Mouse (Mus musculus) small intestine, adult 2 months (tissue): ENCODE data around the gene Olfr1340. TPM values are rescaled to one million over a fixed set of nuclear protein-coding genes. Genes with fewer than 3 reads are reported as not detected.

ENCODE experiments used
- H3K27ac ChIP-seq: fragments of 200-500 bp; 2 replicates; pipeline ENCODE4 v1.5.1; 2012; ENCODE audit warnings: low read depth, low read length, control low read depth, inconsistent platforms; ENCODE audit not compliant: insufficient read depth
- H3K27me3 ChIP-seq: fragments of 200-500 bp; 2 replicates; pipeline ENCODE4 v1.6.1; 2012; ENCODE audit warnings: mild to moderate bottlenecking, moderate library complexity, low read length, inconsistent platforms; ENCODE audit not compliant: control insufficient read depth, insufficient read depth
- H3K36me3 ChIP-seq: fragments of 200-500 bp; 2 replicates; pipeline ENCODE4 v1.6.1; 2012; ENCODE audit warnings: mild to moderate bottlenecking, low read length, control low read depth, inconsistent platforms; ENCODE audit not compliant: control insufficient read depth, insufficient read depth
- H3K4me1 ChIP-seq: fragments of 200-500 bp; 2 replicates; pipeline ENCODE4 v1.6.1; 2012; ENCODE audit warnings: low read length, inconsistent platforms, mixed read lengths; ENCODE audit not compliant: control insufficient read depth, insufficient read depth, insufficient read length
- H3K4me3 ChIP-seq: fragments of 200-500 bp; 2 replicates; pipeline ENCODE4 v1.5.1; 2012; ENCODE audit warnings: low read depth, mild to moderate bottlenecking, control low read depth, inconsistent platforms, low read length, moderate library complexity
- CTCF ChIP-seq: fragments of 200-500 bp; IDR thresholded peaks from 2 replicates; pipeline ENCODE4 v1.5.1; 2012; ENCODE audit warnings: low read depth, mild to moderate bottlenecking, control low read depth, inconsistent platforms, low read length, moderate library complexity, mixed read lengths; ENCODE audit not compliant: insufficient replicate concordance, insufficient read length; ENCODE audit errors: extremely low read depth
- POLR2A ChIP-seq: fragments of 200-500 bp; IDR thresholded peaks from 2 replicates; pipeline ENCODE4 v1.6.1; 2012; ENCODE audit warnings: low read depth, mild to moderate bottlenecking, control low read depth, inconsistent platforms, low read length, moderate library complexity
- WGBS: fragments of 180-500 bp; shearing (Covaris S2); methylation state at CpG from one replicate; pipeline ENCODE4 v1.1.7; 2018; 5-methylcytosine and 5-hydroxymethylcytosine counted together
- polyA plus RNA-seq: library from polyadenylated mRNA; depleted of rRNA; stranded (reverse); fragments of >200 nt; gene quantifications from 2 replicates; pipeline ENCODE4 v1.2.3, GENCODE M21; 2012; rRNA removed

The Olfr1340 gene
- polyA plus RNA-seq, 1 experiment = not detected

DNA sequence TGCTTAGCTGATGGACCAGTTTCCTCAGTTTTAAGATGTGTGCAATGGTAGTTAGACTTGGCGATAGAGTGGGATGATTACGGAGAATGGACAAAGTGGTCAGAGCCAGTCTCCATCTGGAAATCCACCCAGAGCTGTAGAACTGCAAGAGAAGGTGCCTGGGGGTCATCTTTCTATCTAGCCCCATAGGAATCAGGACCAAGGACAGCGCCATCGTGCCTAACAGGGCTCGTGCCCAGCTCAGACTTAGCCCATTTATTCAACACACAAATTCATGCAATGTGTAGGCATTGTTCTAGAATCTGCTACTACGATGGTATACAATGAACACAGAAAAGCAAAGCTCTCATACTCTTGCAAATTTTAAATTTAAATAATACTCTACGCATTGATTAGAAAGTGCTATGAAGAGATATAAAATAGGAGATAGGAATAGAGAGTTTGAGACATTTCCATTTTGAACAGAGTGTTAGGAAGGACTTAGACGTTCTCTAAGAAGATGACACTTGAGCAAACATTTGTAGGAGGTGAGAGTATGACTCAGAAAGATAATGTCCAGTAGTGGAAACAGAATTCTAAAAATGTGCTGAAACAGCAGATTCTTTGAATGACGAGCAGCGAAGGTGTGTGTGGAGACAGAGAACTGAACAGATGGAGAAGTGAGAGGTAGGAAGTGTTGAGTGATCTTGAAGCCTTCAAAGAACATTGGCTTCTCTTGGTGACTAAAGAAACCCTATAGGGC lies 2.0 kb downstream of the Olfr1340 start:
- H3K4me3 ChIP-seq = no peak overlapping the region
- H3K4me1 ChIP-seq = no peaks in the 10 kb centered on the region
- no peak overlapping the region for H3K27ac ChIP-seq
- TF ChIP-seq POLR2A = no peak
- no peak for TF ChIP-seq CTCF
- no peaks in the 10 kb centered on the region for H3K27me3 ChIP-seq
- no peaks in the 10 kb centered on the region for H3K36me3 ChIP-seq
- WGBS = 54% methylated on average over 10 of the region's 10 CpGs

DNA sequence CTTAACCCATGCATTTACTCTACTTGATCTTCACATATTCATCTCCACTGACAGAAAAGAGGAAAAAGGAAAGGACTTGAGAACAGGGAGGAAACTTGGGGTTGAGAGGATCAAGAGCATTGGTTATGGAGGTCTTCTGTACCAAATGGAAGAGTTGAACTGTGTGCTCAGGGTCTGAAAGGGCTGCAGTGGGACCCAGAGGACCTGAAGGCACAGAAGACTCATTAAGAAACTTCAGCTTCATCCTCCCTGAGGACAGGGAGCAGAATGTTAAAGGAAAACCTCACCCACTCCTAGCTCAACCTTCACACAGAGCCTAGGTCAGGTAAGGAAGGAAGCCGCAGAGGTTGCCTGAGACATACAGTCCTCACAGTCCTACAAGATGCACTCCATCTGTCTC lies 11.9 kb downstream of the Olfr1340 start, which contains the start of gene Olfr1339:
Gene Olfr1339, plus strand, starts transcription at position 301 of the 400 bp plus-strand sequence.
- no peaks in the 10 kb centered on the region for H3K4me1 ChIP-seq
- WGBS = 100% methylated on average over 1 of the region's 1 CpGs
- TF ChIP-seq POLR2A (no peak), CTCF (no peak)

DNA sequence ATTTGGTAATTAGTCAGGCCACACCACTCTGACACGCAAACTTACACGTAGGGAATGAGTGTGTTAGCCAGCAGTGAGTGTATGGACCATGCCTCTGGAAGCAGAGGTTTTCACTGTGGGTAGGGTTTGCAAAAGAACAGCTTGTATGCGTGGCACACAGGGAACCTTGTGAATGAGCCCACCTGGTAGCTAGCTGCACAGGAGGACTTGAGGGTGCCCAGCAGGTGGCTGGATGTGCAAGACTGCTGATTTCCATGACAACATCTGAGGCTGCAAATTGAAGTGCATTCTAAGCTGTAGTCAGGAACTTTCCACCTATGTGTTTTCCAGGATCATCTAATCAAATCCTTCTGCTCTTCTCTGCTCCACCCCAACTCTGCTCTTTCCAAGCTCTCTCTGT lies 19.6 kb downstream of the Olfr1340 start:
- WGBS = 77% methylated on average over 3 of the region's 3 CpGs
- H3K27me3 ChIP-seq = no peaks in the 10 kb centered on the region
- H3K27ac ChIP-seq = no peak overlapping the region
- no peaks in the 10 kb centered on the region for H3K4me1 ChIP-seq
- TF ChIP-seq CTCF = no peak
- TF ChIP-seq POLR2A = no peak
- H3K36me3 ChIP-seq = no peaks in the 10 kb centered on the region
- H3K4me3 ChIP-seq = no peak overlapping the region

More for the DNA sequence above, 11.9 kb downstream of the Olfr1340 start, which contains the start of gene Olfr1339:
- no peak within 1 kb of the TSS for H3K4me3 ChIP-seq
- H3K27me3 ChIP-seq = no peaks in the 10 kb centered on the region
- no peak within 1 kb of the TSS for H3K27ac ChIP-seq
- no peaks in the 10 kb centered on the region for H3K36me3 ChIP-seq

DNA sequence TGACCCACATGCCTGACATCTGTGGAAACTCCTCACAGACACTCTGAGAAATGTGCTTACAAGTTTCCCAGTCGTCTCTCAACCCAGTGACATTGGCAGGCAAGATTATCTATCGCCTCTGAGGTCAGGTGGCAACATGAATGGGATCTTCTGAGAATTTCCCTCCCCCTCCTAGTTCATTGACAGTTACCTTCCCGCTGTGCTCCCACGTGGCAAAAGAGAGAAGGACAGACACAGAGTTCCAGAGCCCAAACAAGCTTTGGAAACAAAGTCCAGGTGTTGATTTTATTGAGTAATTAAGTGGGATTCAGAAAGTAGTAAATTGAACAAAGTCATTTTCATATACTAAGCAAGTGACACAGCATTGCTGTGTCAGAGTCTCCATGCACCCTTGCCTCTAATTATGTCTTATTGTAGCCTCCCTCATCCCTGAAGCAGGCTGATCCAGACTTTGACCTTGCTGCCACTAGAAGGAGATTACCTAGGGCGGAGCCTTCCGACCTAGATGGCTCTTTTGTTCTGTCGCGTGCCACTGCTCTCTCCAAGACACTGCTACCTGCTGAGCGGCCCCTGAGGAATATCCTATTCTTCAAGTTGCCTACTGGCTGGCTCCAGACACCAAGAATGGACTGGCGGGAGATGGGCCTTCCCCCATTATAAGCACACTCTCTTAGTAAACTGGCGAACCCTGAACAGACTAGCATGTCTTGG lies 21.2 kb downstream of the Olfr1340 start:
- 7% methylated on average over 11 of the region's 11 CpGs for WGBS
- TF ChIP-seq CTCF (no peak), POLR2A (no peak)

DNA sequence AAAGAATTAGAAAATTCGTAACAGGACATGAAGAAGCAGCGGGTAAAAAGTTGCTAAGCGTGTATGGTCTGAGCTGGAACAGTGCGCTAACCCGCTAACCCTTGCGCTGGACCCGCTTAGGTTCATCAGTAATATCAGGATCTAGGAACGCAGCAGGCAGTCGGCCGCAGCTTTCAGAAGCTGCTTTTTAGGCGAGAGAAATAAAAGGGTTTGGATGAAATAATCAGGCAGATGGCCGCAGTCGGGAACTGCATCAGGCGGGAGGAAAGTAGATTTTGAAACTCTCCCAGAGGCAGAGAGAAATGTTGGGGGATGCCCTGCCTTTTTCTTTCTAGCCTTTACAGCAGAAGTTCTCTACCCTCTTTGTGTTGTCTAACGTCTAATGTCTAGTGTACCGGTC lies 21.9 kb downstream of the Olfr1340 start:
- TF ChIP-seq POLR2A (no peak), CTCF (no peak)
- no peaks in the 10 kb centered on the region for H3K27me3 ChIP-seq
- H3K4me3 ChIP-seq = no peak overlapping the region
- no peak overlapping the region for H3K27ac ChIP-seq
- H3K36me3 ChIP-seq = no peaks in the 10 kb centered on the region
- no peaks in the 10 kb centered on the region for H3K4me1 ChIP-seq
- 34% methylated on average over 16 of the region's 16 CpGs for WGBS

More for the DNA sequence above, 21.2 kb downstream of the Olfr1340 start:
- Histone ChIP-seq H3K36me3 (no peaks in the 10 kb centered on the region), H3K4me1 (no peaks in the 10 kb centered on the region), H3K27me3 (no peaks in the 10 kb centered on the region), H3K27ac (no peak overlapping the region), H3K4me3 (no peak overlapping the region)

DNA sequence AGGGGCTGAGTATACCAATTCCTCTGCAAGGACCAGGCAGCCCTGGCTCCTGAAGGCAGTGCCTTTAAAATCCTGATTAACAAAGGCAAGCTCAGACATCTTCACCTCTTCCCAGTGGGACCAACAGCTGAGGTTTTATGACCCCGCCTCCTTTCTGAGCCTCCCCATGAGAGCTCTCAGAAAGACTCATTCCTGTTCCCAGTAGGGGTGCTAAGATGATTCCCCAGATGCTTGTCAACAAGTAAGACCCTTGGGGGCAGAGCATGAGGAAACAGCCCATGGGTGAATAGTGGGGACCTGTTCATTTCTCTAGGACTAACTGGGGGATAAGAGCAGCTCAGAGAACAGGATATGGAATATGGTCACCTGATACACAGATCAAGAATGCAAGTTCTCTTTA lies 38.7 kb downstream of the Olfr1340 start, which contains the start of gene Olfr1338:
Gene Olfr1338, minus strand, starts transcription at position 101 of the 400 bp plus-strand sequence.
- no peaks in the 10 kb centered on the region for H3K4me1 ChIP-seq
- no peaks in the 10 kb centered on the region for H3K36me3 ChIP-seq
- no peak within 1 kb of the TSS for H3K27ac ChIP-seq
- no peak within 1 kb of the TSS for H3K4me3 ChIP-seq
- no peaks in the 10 kb centered on the region for H3K27me3 ChIP-seq
- WGBS = 72% methylated on average over 1 of the region's 1 CpGs
- no peak for TF ChIP-seq POLR2A
- TF ChIP-seq CTCF = no peak

Other genes with a start within 250 kb of the Olfr1340 start
- gene Tie1, start 230.1 kb upstream of the Olfr1340 start, polyA plus RNA-seq = 8.6 and 16.2 TPM in 2 replicates
- gene 2610528J11Rik, start 193.1 kb upstream of the Olfr1340 start, polyA plus RNA-seq = 62.2 and 164 TPM in 2 replicates
- 37.2 and 68.8 TPM in 2 replicates for gene Tmem125, start 176.1 kb upstream of the Olfr1340 start, polyA plus RNA-seq
- not detected in 2 replicates for gene Cfap57, start 99.4 kb upstream of the Olfr1340 start, polyA plus RNA-seq
- 4.5 and 11.2 TPM in 2 replicates for gene Ebna1bp2, start 99.3 kb upstream of the Olfr1340 start, polyA plus RNA-seq
- not detected in 2 replicates for gene Olfr62, start 61.2 kb upstream of the Olfr1340 start, polyA plus RNA-seq
- gene Olfr1342, start 27.4 kb upstream of the Olfr1340 start, polyA plus RNA-seq = 0.24 TPM in 1 of 2 replicates, not detected in the other
- not detected in 2 replicates for gene Olfr1341, start 16.6 kb upstream of the Olfr1340 start, polyA plus RNA-seq
- gene Olfr1339, start 12.0 kb downstream of the Olfr1340 start, polyA plus RNA-seq = not detected in 2 replicates
- gene Olfr1338, start 38.6 kb downstream of the Olfr1340 start, polyA plus RNA-seq = not detected in 2 replicates
- gene Olfr1337, start 62.4 kb downstream of the Olfr1340 start, polyA plus RNA-seq = not detected in 2 replicates
- not detected in 2 replicates for gene Olfr1335, start 89.8 kb downstream of the Olfr1340 start, polyA plus RNA-seq
- gene Olfr1333, start 116.1 kb downstream of the Olfr1340 start, polyA plus RNA-seq = not detected in 2 replicates
- gene Olfr1331, start 144.5 kb downstream of the Olfr1340 start, polyA plus RNA-seq = not detected in 2 replicates
- gene Olfr1330, start 168.5 kb downstream of the Olfr1340 start, polyA plus RNA-seq = not detected in 2 replicates
- not detected in 2 replicates for gene Olfr1329, start 197.3 kb downstream of the Olfr1340 start, polyA plus RNA-seq
- not detected in 2 replicates for gene Olfr1328, start 218.5 kb downstream of the Olfr1340 start, polyA plus RNA-seq
- not detected in 2 replicates for gene Lao1, start 241.4 kb downstream of the Olfr1340 start, polyA plus RNA-seq